Comparison of ENCODE assay signal across 24 mouse cellular contexts in the genomic region with DNA sequence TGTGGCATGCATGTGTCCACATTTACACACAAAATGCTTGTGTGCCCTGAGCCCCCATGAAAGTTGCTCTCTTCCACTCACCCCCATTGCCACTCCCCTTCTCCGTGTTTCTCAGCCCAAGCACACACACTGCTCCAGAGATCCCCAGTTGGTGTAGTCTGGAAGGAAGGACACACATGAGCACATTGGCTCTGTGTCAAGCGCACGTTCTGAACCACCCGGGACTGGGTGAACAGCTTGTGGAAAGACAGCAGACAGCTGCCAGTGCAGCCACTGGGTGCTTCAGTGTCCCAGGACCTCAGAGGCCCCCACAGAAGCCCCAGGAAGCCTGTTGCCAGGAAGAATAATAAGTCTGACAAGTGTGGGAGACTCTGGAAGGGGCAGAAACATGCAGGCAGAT.
DNase-seq lines count a peak whose midpoint lies in the region; ATAC-seq and TF ChIP-seq lines count a peak whose summit lies in the region.
"Had no signal": no experiment of that assay in that cellular context is flagged by ENCODE, and none has a peak within 500 bp of the region (broad histone marks: within the 10 kb centered on the region; RNA-seq: fewer than 3 reads in every experiment).

No protein-coding gene starts in this region.

- TF ChIP-seq POLR2A in brain, embryonic 14.5 days (IDR thresholded peaks at IDR 0.05; ENCODE audit: borderline replicate concordance, extremely low read depth, insufficient read depth, insufficient read length, poor library complexity, severe bottlenecking), result no peak

- peak; percentile 9 for DNase-seq in kidney, postnatal 14 days
- DNase-seq in brain, embryonic 14.5 days (ENCODE audit: low read depth), result peak; percentile 35
- peak; percentile 8 for DNase-seq in lung, postnatal 25 days (ENCODE audit: low spot score)
- no peak for DNase-seq in embryo, embryonic 10 days (ENCODE audit: low spot score)
- DNase-seq in right cerebral cortex, adult 18-20 months, result no peak
- DNase-seq: adrenal gland, postnatal 14 days; cerebellum, adult 11-12 months; cerebellum, adult 9-10 months; cerebellum, postnatal 25 days; forebrain, postnatal 0 days; gastrocnemius, adult 2 months; gastrocnemius, postnatal 25 days; heart, postnatal 10 days; heart, postnatal 4 days had no signal

- H3K27me3 ChIP-seq in kidney, embryonic 14.5 days (ENCODE audit: control insufficient read depth, insufficient read depth, low read length), result peaks cover 2% of the 10 kb centered on the region; the same call in 1 of the 2 replicates
- H3K27me3 ChIP-seq in lung, embryonic 16.5 days (ENCODE audit: control insufficient read depth, insufficient read depth, low read depth, low read length), result no peaks in the 10 kb centered on the region

- ATAC-seq in kidney, embryonic 14.5 days (ENCODE audit: low FRiP score, low TSS enrichment), result no peak
- ATAC-seq in lung, embryonic 16.5 days (ENCODE audit: low read depth), result peak; percentile 89
- ATAC-seq: CD4-positive, CD25-positive, alpha-beta regulatory T cell, adult 4 months; forebrain, postnatal 0 days; hindbrain, embryonic 16.5 days; inflammation-experienced regulatory T-cells, adult 6 months had no signal

- no peak overlapping the region for H3K27ac ChIP-seq in kidney, embryonic 14.5 days (ENCODE audit: low read depth, low read length)
- 0 out of 2 replicates have a peak overlapping the region, but pooled peaks have one; percentile 12 for H3K27ac ChIP-seq in lung, embryonic 16.5 days (ENCODE audit: low read length)
- H3K27ac ChIP-seq: embryonic facial prominence, embryonic 13.5 days; forebrain, embryonic 12.5 days; gastrocnemius, adult 2 months; heart, embryonic 13.5 days; hindbrain, embryonic 12.5 days had no signal

- H3K4me1 ChIP-seq in kidney, embryonic 14.5 days (ENCODE audit: control insufficient read depth, insufficient read depth, low read length), result no peaks in the 10 kb centered on the region
- peaks cover 5% of the 10 kb centered on the region; the same call in 1 of the 2 replicates for H3K4me1 ChIP-seq in lung, embryonic 16.5 days (replicated peaks; ENCODE audit: control insufficient read depth, insufficient read depth, low read length)
- H3K4me1 ChIP-seq: embryonic facial prominence, embryonic 13.5 days had no signal

- H3K4me2 ChIP-seq in kidney, embryonic 14.5 days (replicated peaks; ENCODE audit: low read depth, low read length), result no peak overlapping the region
- no peak overlapping the region for H3K4me2 ChIP-seq in lung, embryonic 16.5 days (ENCODE audit: low read depth, low read length)
- H3K4me2 ChIP-seq: embryonic facial prominence, embryonic 13.5 days; forebrain, embryonic 12.5 days; heart, embryonic 13.5 days; hindbrain, embryonic 12.5 days had no signal

- 79% methylated on average over 4 of the region's 4 CpGs for WGBS in kidney, embryonic 14.5 days
- WGBS in lung, embryonic 16.5 days, result 46% methylated on average over 4 of the region's 4 CpGs

- no peak overlapping the region for H3K4me3 ChIP-seq in kidney, embryonic 14.5 days (ENCODE audit: low read length)
- H3K4me3 ChIP-seq in lung, embryonic 16.5 days (ENCODE audit: low read length), result no peak overlapping the region
- H3K4me3 ChIP-seq: embryonic facial prominence, embryonic 13.5 days; forebrain, embryonic 12.5 days; gastrocnemius, adult 2 months; heart, embryonic 13.5 days; hindbrain, embryonic 12.5 days had no signal

- TF ChIP-seq CTCF in brain, embryonic 14.5 days (IDR thresholded peaks at IDR 0.05; ENCODE audit: borderline replicate concordance, extremely low read depth, insufficient read depth, insufficient read length), result no peak

- H3K9me3 ChIP-seq in kidney, embryonic 14.5 days (ENCODE audit: control insufficient read depth, low read length), result no peaks in the 10 kb centered on the region
- no peaks in the 10 kb centered on the region for H3K9me3 ChIP-seq in lung, embryonic 16.5 days (ENCODE audit: control insufficient read depth, low read length)
- H3K9me3 ChIP-seq: embryonic facial prominence, embryonic 13.5 days; forebrain, embryonic 12.5 days; G1E; heart, embryonic 13.5 days; hindbrain, embryonic 12.5 days had no signal

- H3K9ac ChIP-seq in kidney, embryonic 14.5 days (ENCODE audit: low read depth, low read length), result no peak overlapping the region
- no peak overlapping the region for H3K9ac ChIP-seq in lung, embryonic 16.5 days (ENCODE audit: low read length)
- H3K9ac ChIP-seq: embryonic facial prominence, embryonic 13.5 days; forebrain, embryonic 12.5 days; forebrain, postnatal 0 days; heart, embryonic 13.5 days; hindbrain, embryonic 12.5 days had no signal

- H3K36me3 ChIP-seq in kidney, embryonic 14.5 days (ENCODE audit: control insufficient read depth, insufficient read depth, low read length), result no peaks in the 10 kb centered on the region
- H3K36me3 ChIP-seq in lung, embryonic 16.5 days (ENCODE audit: control insufficient read depth, insufficient read depth, low read length), result no peaks in the 10 kb centered on the region
- H3K36me3 ChIP-seq: embryonic facial prominence, embryonic 13.5 days; forebrain, embryonic 12.5 days; G1E; heart, embryonic 13.5 days; hindbrain, embryonic 12.5 days had no signal

Comparison
In these comparisons a context has a peak if more than half of its experiments do, and no peak if none do; other contexts are left out.
1. DNase-seq: peak in kidney, postnatal 14 days (single experiment), brain, embryonic 14.5 days (single experiment) and lung, postnatal 25 days (single experiment); none in embryo, embryonic 10 days (single experiment) and right cerebral cortex, adult 18-20 months (single experiment).